Mouse (Mus musculus) cerebral cortex, adult 2 months (tissue): Measurements from ENCODE around the gene Tas2r121.

Source experiments
- WGBS: fragments of 180-500 bp; shearing (Covaris S2); methylation state at CpG from one replicate; pipeline ENCODE4 v1.1.7; 2018; 5-methylcytosine and 5-hydroxymethylcytosine counted together

Tas2r121 gene

DNA sequence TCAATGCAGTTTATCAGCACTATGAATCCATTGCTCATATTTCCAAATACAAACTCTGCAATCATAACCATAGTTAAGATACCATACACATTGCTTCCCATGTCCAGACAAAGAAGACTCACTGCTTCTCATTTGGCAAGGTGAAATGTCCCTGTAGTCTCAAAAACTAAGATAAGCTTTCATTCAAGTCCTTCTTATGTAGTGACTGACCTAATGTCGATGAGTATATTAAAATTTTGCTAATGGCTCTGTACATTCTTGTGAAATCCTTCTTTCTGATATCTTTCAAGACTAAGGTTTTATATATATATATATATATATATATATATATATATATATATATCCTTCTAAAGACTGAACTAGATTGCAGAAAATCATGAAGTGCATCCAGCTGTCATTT, at the start of gene Tas2r121:
Gene Tas2r121 (minus strand): TSS at position 101 of the 400 bp plus-strand sequence.
- 64% methylated on average over 1 of the region's 1 CpGs for WGBS

DNA sequence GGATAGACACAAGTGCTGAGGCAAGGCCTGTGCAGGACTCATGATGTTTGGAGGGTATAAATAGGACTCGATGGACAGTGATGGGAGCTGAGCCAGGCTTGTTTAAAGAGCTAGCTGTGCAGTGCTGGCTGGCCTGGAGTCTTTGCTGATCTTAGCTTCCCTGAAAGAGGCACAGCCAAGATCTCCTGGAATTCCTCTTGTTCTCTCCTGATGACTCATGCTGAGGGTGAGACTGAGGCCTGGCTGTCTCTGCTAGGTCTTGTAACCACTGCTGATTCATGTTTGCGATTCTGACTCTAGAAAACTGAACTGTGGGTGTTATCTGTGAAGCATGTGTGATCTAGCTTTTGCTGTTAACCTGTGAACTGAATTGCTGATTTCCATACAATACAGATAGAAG, 49.4 kb upstream of the Tas2r121 start:
- 75% methylated on average over 2 of the region's 2 CpGs for WGBS

DNA sequence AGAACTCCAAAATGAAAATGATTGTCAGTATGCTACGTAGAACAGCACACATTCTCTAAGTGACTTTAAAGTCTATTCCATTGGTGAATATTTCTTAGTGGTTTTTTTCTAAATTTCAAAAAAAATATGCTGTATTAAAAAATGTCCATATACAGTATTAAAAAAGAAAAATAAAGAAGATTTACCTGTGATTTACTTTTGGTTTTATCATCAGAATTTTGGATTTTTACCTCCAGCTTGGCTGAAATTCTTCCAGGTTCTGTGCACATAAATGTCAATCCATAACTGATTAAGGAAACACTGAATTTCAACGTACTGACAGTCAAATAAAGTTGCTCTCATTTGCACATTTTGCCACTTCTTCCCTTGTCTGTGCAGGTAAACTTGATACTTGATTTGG, 37.1 kb upstream of the Tas2r121 start, which contains the start of gene Tas2r115:
Gene Tas2r115 (minus strand): TSS at position 101 of the 400 bp plus-strand sequence.
- WGBS = 63% methylated on average over 2 of the region's 2 CpGs

DNA sequence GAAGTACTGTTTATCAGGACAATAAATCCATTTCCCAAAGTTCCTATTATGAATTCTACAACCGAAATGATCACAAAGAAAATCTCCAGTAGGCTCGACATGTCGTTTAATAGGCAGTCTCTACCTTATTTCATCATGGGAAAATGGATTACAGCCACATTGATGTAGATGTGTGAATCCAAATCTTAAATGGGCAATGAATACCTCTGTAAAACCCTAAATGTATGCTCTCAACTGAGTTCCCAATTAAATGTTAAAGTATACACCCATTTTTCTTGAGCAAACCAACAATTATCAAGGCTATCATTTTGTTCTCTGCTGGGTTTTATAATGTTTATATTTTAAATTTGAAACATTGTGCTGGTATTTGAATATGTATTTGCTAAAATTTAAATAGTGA, 11.0 kb upstream of the Tas2r121 start, which contains the start of gene Tas2r122:
Gene Tas2r122 (minus strand): TSS at position 101 of the 400 bp plus-strand sequence.
- WGBS = 78% methylated on average over 3 of the region's 3 CpGs

DNA sequence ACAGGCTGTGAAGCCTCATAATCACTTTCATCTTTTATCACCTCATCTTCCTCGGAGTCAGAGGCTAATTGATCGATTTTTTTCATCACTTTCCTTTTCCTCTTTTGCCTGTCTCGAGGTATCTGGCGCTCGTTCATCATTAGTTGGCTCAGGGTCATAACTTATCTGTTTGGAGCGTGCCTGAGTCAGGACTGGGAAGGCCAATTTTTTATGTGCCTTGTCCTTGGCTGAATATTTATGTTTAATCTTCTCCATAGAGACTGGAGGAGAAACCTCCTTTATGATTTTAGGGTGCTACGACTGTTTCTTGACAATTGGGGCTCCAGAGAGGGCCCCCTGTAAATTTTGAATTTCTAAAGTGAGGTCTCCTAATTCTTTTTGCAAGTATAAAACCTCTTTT, 9.2 kb downstream of the Tas2r121 start:
- 80% methylated on average over 7 of the region's 7 CpGs for WGBS

DNA sequence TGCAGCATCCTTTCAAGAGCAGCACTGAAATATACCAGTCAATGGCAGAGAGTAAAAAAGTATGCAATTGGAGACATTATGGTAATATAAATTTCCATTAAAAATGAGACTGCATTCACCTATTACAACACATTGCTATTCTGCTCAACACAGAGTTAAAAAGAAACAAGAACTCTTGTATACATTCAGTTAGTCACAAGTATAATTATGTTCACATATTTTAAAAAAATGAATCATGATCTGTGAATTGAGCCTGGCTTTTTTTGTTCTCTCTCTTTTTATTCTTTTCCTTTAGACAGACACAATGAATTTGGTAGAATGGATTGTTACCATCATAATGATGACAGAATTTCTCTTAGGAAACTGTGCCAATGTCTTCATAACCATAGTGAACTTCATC, 44.2 kb downstream of the Tas2r121 start, which contains the start of gene Tas2r120:
Gene Tas2r120 (plus strand): TSS at position 301 of the 400 bp plus-strand sequence.

DNA sequence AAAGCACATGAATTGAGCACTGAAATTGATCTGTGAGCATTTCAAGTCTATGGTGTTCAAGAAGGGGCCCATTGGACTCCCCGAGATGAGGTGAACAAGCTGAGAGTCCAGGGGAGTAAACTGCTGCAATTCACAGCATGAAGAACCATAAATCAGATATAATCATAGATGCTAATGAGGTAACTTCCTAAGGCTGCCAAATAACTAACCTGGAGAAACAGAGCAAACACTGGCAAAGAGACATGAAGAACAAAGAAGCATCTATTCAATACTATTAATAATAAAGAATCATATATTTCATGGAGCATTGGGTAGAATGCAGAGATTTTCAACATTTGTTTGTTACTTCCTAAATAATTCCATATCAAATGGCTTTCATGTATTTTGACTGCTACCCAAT, 49.4 kb downstream of the Tas2r121 start, which contains the start of gene A630073D07Rik:
Gene A630073D07Rik (minus strand): TSS at position 101 of the 400 bp plus-strand sequence.
- 72% methylated on average over 1 of the region's 1 CpGs for WGBS
